In the genomic region with DNA sequence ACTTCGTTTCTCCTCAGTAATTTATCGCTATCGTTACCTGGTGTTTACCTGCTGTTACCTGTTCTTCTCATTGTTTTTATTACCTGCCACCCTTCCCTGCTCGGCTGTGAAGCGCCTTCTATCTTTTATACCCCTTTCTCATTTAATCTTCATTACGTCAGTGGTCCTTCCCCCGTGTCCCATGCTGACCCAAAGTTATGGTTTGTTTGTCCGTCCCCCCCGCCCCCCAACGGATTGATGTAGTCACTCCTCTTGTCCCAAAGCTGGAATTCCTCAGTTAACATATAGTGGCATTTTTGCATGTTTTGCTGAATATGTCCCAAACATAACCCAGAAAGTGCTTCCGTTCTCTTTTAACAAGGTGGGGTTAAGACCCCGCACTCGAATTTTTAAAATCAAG, we compare ENCODE assay signal across 8 mouse cellular contexts. TPM values are rescaled to one million over a fixed set of nuclear protein-coding genes. Genes with fewer than 3 reads are reported as not detected.
DNase-seq lines count a peak whose midpoint lies in the region; ATAC-seq and TF ChIP-seq lines count a peak whose summit lies in the region.

No protein-coding gene starts in this region.

- peak overlapping the region; percentile 81 for H3K4me2 ChIP-seq in embryonic facial prominence, embryonic 12.5 days (replicated peaks)
- peak overlapping the region; percentile 67 for H3K4me2 ChIP-seq in intestine, postnatal 0 days (replicated peaks; ENCODE audit: low read depth)
- peak overlapping the region; percentile 78 for H3K4me2 ChIP-seq in neural tube, embryonic 13.5 days

- TF ChIP-seq POLR2A in lung, adult 2 months (IDR thresholded peaks at IDR 0.05; ENCODE audit: borderline replicate concordance, extremely low read depth, low read depth, low read length), result no peak

- WGBS in lung, adult 2 months, result 2% methylated on average over 13 of the region's 13 CpGs
- 4% methylated on average over 13 of the region's 13 CpGs for WGBS in embryonic facial prominence, embryonic 12.5 days
- WGBS in intestine, postnatal 0 days, result 3% methylated on average over 13 of the region's 13 CpGs
- WGBS in neural tube, embryonic 13.5 days, result 5% methylated on average over 13 of the region's 13 CpGs

- no peaks in the 10 kb centered on the region for H3K9me3 ChIP-seq in embryonic facial prominence, embryonic 12.5 days
- H3K9me3 ChIP-seq in intestine, postnatal 0 days (ENCODE audit: control insufficient read depth), result no peaks in the 10 kb centered on the region
- no peaks in the 10 kb centered on the region for H3K9me3 ChIP-seq in neural tube, embryonic 13.5 days

- H3K27me3 ChIP-seq in embryonic facial prominence, embryonic 12.5 days, result no peaks in the 10 kb centered on the region
- H3K27me3 ChIP-seq in intestine, postnatal 0 days (replicated peaks; ENCODE audit: control insufficient read depth, insufficient read depth, low read length), result no peaks in the 10 kb centered on the region
- no peaks in the 10 kb centered on the region for H3K27me3 ChIP-seq in neural tube, embryonic 13.5 days

- peak overlapping the region; percentile 65; the same call in 1 of the 2 replicates for H3K27ac ChIP-seq in embryonic facial prominence, embryonic 12.5 days
- no peak overlapping the region for H3K27ac ChIP-seq in intestine, postnatal 0 days (ENCODE audit: low read depth, low read length)
- peak overlapping the region; percentile 64; the same call in 1 of the 2 replicates for H3K27ac ChIP-seq in neural tube, embryonic 13.5 days (replicated peaks)

- peak overlapping the region; percentile 86 for H3K4me3 ChIP-seq in lung, adult 2 months (replicated peaks; ENCODE audit: extremely low read depth, low read depth, low read length)
- peak overlapping the region; percentile 91 for H3K4me3 ChIP-seq in embryonic facial prominence, embryonic 12.5 days
- H3K4me3 ChIP-seq in intestine, postnatal 0 days (ENCODE audit: low read depth, low read length), result peak overlapping the region; percentile 67
- H3K4me3 ChIP-seq in neural tube, embryonic 13.5 days, result peak overlapping the region; percentile 79

- DNase-seq in lung, adult 2 months, result no peak
- DNase-seq in lung, postnatal 10 days, result no peak
- no peak for DNase-seq in embryo, embryonic 9.5 days (ENCODE audit: extremely low spot score)
- DNase-seq in right cerebral cortex, postnatal 25 days, result no peak
- DNase-seq in adrenal gland, adult 2 months, result no peak

- no peak for TF ChIP-seq CTCF in lung, adult 2 months (IDR thresholded peaks at IDR 0.05; ENCODE audit: insufficient read depth, low read length)
- TF ChIP-seq CTCF in intestine, postnatal 0 days (IDR thresholded peaks at IDR 0.05; ENCODE audit: low read depth), result no peak

- peaks cover 23% of the 10 kb centered on the region for H3K36me3 ChIP-seq in embryonic facial prominence, embryonic 12.5 days
- peaks cover 21% of the 10 kb centered on the region for H3K36me3 ChIP-seq in intestine, postnatal 0 days (ENCODE audit: control insufficient read depth, insufficient read depth)
- H3K36me3 ChIP-seq in neural tube, embryonic 13.5 days, result peaks cover 38% of the 10 kb centered on the region

- peaks cover 5% of the 10 kb centered on the region; the same call in 1 of the 2 replicates for H3K4me1 ChIP-seq in lung, adult 2 months (ENCODE audit: control insufficient read depth, insufficient read depth, low read length)
- peaks cover 14% of the 10 kb centered on the region; the same call in 1 of the 2 replicates for H3K4me1 ChIP-seq in embryonic facial prominence, embryonic 12.5 days
- H3K4me1 ChIP-seq in intestine, postnatal 0 days (replicated peaks; ENCODE audit: control insufficient read depth, insufficient read depth, low read length), result peaks cover 10% of the 10 kb centered on the region; the same call in 1 of the 2 replicates
- peaks cover 25% of the 10 kb centered on the region for H3K4me1 ChIP-seq in neural tube, embryonic 13.5 days (replicated peaks)

- no peak for ATAC-seq in embryonic facial prominence, embryonic 12.5 days (ENCODE audit: insufficient number of reproducible peaks, insufficient read depth, low FRiP score, low TSS enrichment)
- peak; percentile 7; the same call in 1 of the 2 replicates for ATAC-seq in intestine, postnatal 0 days
- peak; percentile 34; the same call in 1 of the 2 replicates for ATAC-seq in neural tube, embryonic 13.5 days (ENCODE audit: low read depth)

- peak overlapping the region; percentile 83 for H3K9ac ChIP-seq in embryonic facial prominence, embryonic 12.5 days
- H3K9ac ChIP-seq in intestine, postnatal 0 days (ENCODE audit: low read depth, low read length), result peak overlapping the region; percentile 57
- peak overlapping the region; percentile 76 for H3K9ac ChIP-seq in neural tube, embryonic 13.5 days

RNA-seq across cellular contexts. Expression of a gene that starts 0.7 kb away (rescaled TPM):
- polyA plus RNA-seq in lung, adult 2 months (2012; rRNA removed), result 47.5 and 64.6 TPM in 2 replicates
- 31.5 and 35.5 TPM in 2 replicates for polyA plus RNA-seq in embryonic facial prominence, embryonic 12.5 days (2016; fragmentation: Nextera tagmentation; extraction: Ambion mirVana)
- 70.2 and 70.4 TPM in 2 replicates for polyA plus RNA-seq in intestine, postnatal 0 days (2015; fragmentation: Nextera tagmentation; extraction: Ambion mirVana)
- 30.5 and 30.7 TPM in 2 replicates for polyA plus RNA-seq in neural tube, embryonic 13.5 days (2015; fragmentation: Nextera tagmentation; extraction: Ambion mirVana)
- total RNA-seq in adrenal gland, adult 2 months (2021), result 10 to 100 TPM; 52.3 to 64.8 TPM
- 29.4 and 36.8 TPM in 2 replicates for polyA plus RNA-seq in adrenal gland, adult 2 months (2012; rRNA removed)

RNA-seq across cellular contexts. Expression of a gene that starts 5.0 kb away (rescaled TPM):
- polyA plus RNA-seq in lung, adult 2 months (2012; rRNA removed), result 3.4 and 9.9 TPM in 2 replicates
- 227 and 230 TPM in 2 replicates for polyA plus RNA-seq in embryonic facial prominence, embryonic 12.5 days (2016; fragmentation: Nextera tagmentation; extraction: Ambion mirVana)
- polyA plus RNA-seq in intestine, postnatal 0 days (2015; fragmentation: Nextera tagmentation; extraction: Ambion mirVana), result 90.3 and 92.1 TPM in 2 replicates
- 185 and 212 TPM in 2 replicates for polyA plus RNA-seq in neural tube, embryonic 13.5 days (2015; fragmentation: Nextera tagmentation; extraction: Ambion mirVana)
- total RNA-seq in adrenal gland, adult 2 months (2021), result 10 to 100 TPM; 52.7 to 55.8 TPM
- 1.3 and 1.5 TPM in 2 replicates for polyA plus RNA-seq in adrenal gland, adult 2 months (2012; rRNA removed)

RNA-seq across cellular contexts. Expression of a gene that starts 18.0 kb away (rescaled TPM):
- polyA plus RNA-seq in lung, adult 2 months (2012; rRNA removed), result 18.3 and 20.6 TPM in 2 replicates
- polyA plus RNA-seq in embryonic facial prominence, embryonic 12.5 days (2016; fragmentation: Nextera tagmentation; extraction: Ambion mirVana), result 24.8 and 25.7 TPM in 2 replicates
- 5.1 and 5.7 TPM in 2 replicates for polyA plus RNA-seq in intestine, postnatal 0 days (2015; fragmentation: Nextera tagmentation; extraction: Ambion mirVana)
- 15.9 and 16.2 TPM in 2 replicates for polyA plus RNA-seq in neural tube, embryonic 13.5 days (2015; fragmentation: Nextera tagmentation; extraction: Ambion mirVana)
- total RNA-seq in adrenal gland, adult 2 months (2021), result 1 to 10 TPM; 6.7 to 9.4 TPM
- 15.6 and 18.0 TPM in 2 replicates for polyA plus RNA-seq in adrenal gland, adult 2 months (2012; rRNA removed)

RNA-seq across cellular contexts. Expression of a gene that starts 18.3 kb away (rescaled TPM):
- 14.8 and 22.7 TPM in 2 replicates for polyA plus RNA-seq in lung, adult 2 months (2012; rRNA removed)
- 55.6 and 60.5 TPM in 2 replicates for polyA plus RNA-seq in embryonic facial prominence, embryonic 12.5 days (2016; fragmentation: Nextera tagmentation; extraction: Ambion mirVana)
- 28.2 and 31.8 TPM in 2 replicates for polyA plus RNA-seq in intestine, postnatal 0 days (2015; fragmentation: Nextera tagmentation; extraction: Ambion mirVana)
- 54.3 and 55.4 TPM in 2 replicates for polyA plus RNA-seq in neural tube, embryonic 13.5 days (2015; fragmentation: Nextera tagmentation; extraction: Ambion mirVana)
- 10 to 100 TPM; 61.8 to 77.2 TPM for total RNA-seq in adrenal gland, adult 2 months (2021)
- 7.1 and 10.6 TPM in 2 replicates for polyA plus RNA-seq in adrenal gland, adult 2 months (2012; rRNA removed)

RNA-seq across cellular contexts. Expression of a gene that starts 31.4 kb away (rescaled TPM):
- 10.0 and 10.3 TPM in 2 replicates for polyA plus RNA-seq in lung, adult 2 months (2012; rRNA removed)
- 0.42 and 0.93 TPM in 2 replicates for polyA plus RNA-seq in embryonic facial prominence, embryonic 12.5 days (2016; fragmentation: Nextera tagmentation; extraction: Ambion mirVana)
- polyA plus RNA-seq in intestine, postnatal 0 days (2015; fragmentation: Nextera tagmentation; extraction: Ambion mirVana), result 0.97 and 1.4 TPM in 2 replicates
- polyA plus RNA-seq in neural tube, embryonic 13.5 days (2015; fragmentation: Nextera tagmentation; extraction: Ambion mirVana), result 0.59 and 0.63 TPM in 2 replicates
- total RNA-seq in adrenal gland, adult 2 months (2021), result 10 to 100 TPM; 35.8 to 64.4 TPM
- polyA plus RNA-seq in adrenal gland, adult 2 months (2012; rRNA removed), result 16.0 and 16.8 TPM in 2 replicates
